Mouse (Mus musculus) liver (tissue): ENCODE results near the gene Rpl13.
A peak's percentile ranks its signal among the peaks of the same experiment; 100 is the strongest.

Experiments
- DNase-seq: peaks from one replicate; pipeline ENCODE4 v3.0.0-alpha.2; 2020; ENCODE audit warnings: mixed read lengths

Gene Rpl13

GRCm38 (mm10) chr8:123108953-123109352 lies 6.8 kb downstream of the Rpl13 start:
- no peak for DNase-seq

- peak; percentile 71 for DNase-seq
These were observed 8.5 kb downstream of the Rpl13 start for GRCm38 (mm10) chr8:123110649-123111048.

GRCm38 (mm10) chr8:123112892-123113291 lies 10.7 kb downstream of the Rpl13 start:
- DNase-seq = no peak

- no peak for DNase-seq
These were observed 11.8 kb downstream of the Rpl13 start for GRCm38 (mm10) chr8:123113908-123114469.

- no peak for DNase-seq
These were observed 12.5 kb downstream of the Rpl13 start for GRCm38 (mm10) chr8:123114644-123115043.

- peak; percentile 77 for DNase-seq
These were observed 15.1 kb downstream of the Rpl13 start, which contains the start of gene Cpne7 for GRCm38 (mm10) chr8:123117127-123117731. Gene Cpne7 (plus strand): TSS chr8:123117374.

- DNase-seq = no peak
These were observed 15.6 kb downstream of the Rpl13 start for GRCm38 (mm10) chr8:123117744-123118143.

- DNase-seq = no peak
These were observed 19.9 kb downstream of the Rpl13 start for GRCm38 (mm10) chr8:123122059-123122458.

GRCm38 (mm10) chr8:123122670-123123069 lies 20.5 kb downstream of the Rpl13 start:
- DNase-seq = no peak

GRCm38 (mm10) chr8:123126193-123126816 lies 24.2 kb downstream of the Rpl13 start:
- DNase-seq = peak; percentile 79

- DNase-seq = no peak
These were observed 28.9 kb downstream of the Rpl13 start for GRCm38 (mm10) chr8:123131041-123131440.

GRCm38 (mm10) chr8:123132953-123133352 lies 30.8 kb downstream of the Rpl13 start:
- DNase-seq = no peak

- DNase-seq = no peak
These were observed 32.1 kb downstream of the Rpl13 start for GRCm38 (mm10) chr8:123134149-123134713.

- no peak for DNase-seq
These were observed 33.3 kb downstream of the Rpl13 start for GRCm38 (mm10) chr8:123135406-123135805.

GRCm38 (mm10) chr8:123135806-123136205 lies 33.7 kb downstream of the Rpl13 start:
- no peak for DNase-seq

GRCm38 (mm10) chr8:123136287-123136686 lies 34.1 kb downstream of the Rpl13 start:
- DNase-seq = no peak

- DNase-seq = peak; percentile 66
These were observed 35.5 kb downstream of the Rpl13 start for GRCm38 (mm10) chr8:123137645-123138077.

GRCm38 (mm10) chr8:123138741-123139140 lies 36.6 kb downstream of the Rpl13 start:
- no peak for DNase-seq

GRCm38 (mm10) chr8:123141741-123142462 lies 39.8 kb downstream of the Rpl13 start:
- DNase-seq = no peak

GRCm38 (mm10) chr8:123145279-123145678 lies 43.1 kb downstream of the Rpl13 start:
- peak; percentile 67 for DNase-seq

- no peak for DNase-seq
These were observed 44.2 kb downstream of the Rpl13 start for GRCm38 (mm10) chr8:123146390-123146789.

GRCm38 (mm10) chr8:123150737-123151171 lies 48.6 kb downstream of the Rpl13 start:
- no peak for DNase-seq
